Mouse (Mus musculus) MEL (cell line): ENCODE measurements around the gene Lrrn4cl. TPM values are rescaled to one million over a fixed set of nuclear protein-coding genes. Genes with fewer than 3 reads are reported as not detected.

ENCODE experiments used
- DNase-seq: peaks from one replicate; pipeline ENCODE4 v3.0.0; 2011; ENCODE audit warnings: low read depth, low spot score
- H3K27ac ChIP-seq: 2 replicates; pipeline ENCODE4 v1.5.1; 2012; ENCODE audit warnings: low read depth, mild to moderate bottlenecking, control low read depth, low read length, moderate library complexity; ENCODE audit not compliant: control insufficient read depth
- H3K27me3 ChIP-seq, 2 experiments: fragments of 150-350 bp in 1 of 2; sonication (generic) in 1 of 2; 2 replicates each; pipeline ENCODE4 v1.6.1; 2012; ENCODE audit warnings: low read length in 2 of 2, mild to moderate bottlenecking in 2 of 2, improper control_type of control experiment in 1 of 2, moderate library complexity in 1 of 2; ENCODE audit not compliant: insufficient read depth in 2 of 2, control insufficient read depth in 1 of 2
- H3K36me3 ChIP-seq, 2 experiments: 2 replicates each; pipeline ENCODE4 v1.6.1; 2012 to 2014; ENCODE audit warnings: low read length in 2 of 2, improper control_type of control experiment in 1 of 2, inconsistent platforms in 1 of 2, mild to moderate bottlenecking in 1 of 2; ENCODE audit not compliant: insufficient read depth in 2 of 2, control insufficient read depth in 1 of 2
- H3K4me1 ChIP-seq, 2 experiments: fragments of 150-350 bp in 1 of 2; sonication (generic) in 1 of 2; 2 replicates each; pipeline ENCODE4 v1.6.1; 2012; ENCODE audit warnings: low read length in 2 of 2, improper control_type of control experiment in 1 of 2, mild to moderate bottlenecking in 1 of 2; ENCODE audit not compliant: insufficient read depth in 2 of 2, control insufficient read depth in 1 of 2
- H3K4me3 ChIP-seq, 2 experiments: fragments of 150-350 bp in 1 of 2; sonication (generic) in 1 of 2; 2 replicates each; pipeline ENCODE4 v1.5.1; 2012; ENCODE audit warnings: low read depth in 2 of 2, low read length in 2 of 2, mild to moderate bottlenecking in 2 of 2, moderate library complexity in 2 of 2, control low read depth in 1 of 2, improper control_type of control experiment in 1 of 2; ENCODE audit not compliant: control insufficient read depth in 1 of 2, insufficient read depth in 1 of 2
- H3K79me2 ChIP-seq: 2 replicates; pipeline ENCODE4 v1.6.1; 2012; ENCODE audit warnings: mild to moderate bottlenecking, low read length, moderate library complexity; ENCODE audit not compliant: control insufficient read depth, poor library complexity, insufficient read depth
- H3K9ac ChIP-seq: 2 replicates; pipeline ENCODE4 v1.6.1; 2012; ENCODE audit warnings: low read depth, mild to moderate bottlenecking, control low read depth, low read length, moderate library complexity; ENCODE audit not compliant: control insufficient read depth, poor library complexity, severe bottlenecking
- H3K9me3 ChIP-seq: fragments of 150-350 bp; sonication (generic); replicated peaks from 2 replicates; pipeline ENCODE4 v1.6.1; 2012; ENCODE audit warnings: mild to moderate bottlenecking, low read length, improper control_type of control experiment, moderate library complexity; ENCODE audit not compliant: insufficient read depth
- CHD1 ChIP-seq: IDR thresholded peaks from 2 replicates; pipeline ENCODE4 v1.6.1; 2012; ENCODE audit warnings: low read depth, mild to moderate bottlenecking, inconsistent platforms, low read length, improper control_type of control experiment
- E2F4 ChIP-seq: IDR thresholded peaks from 2 replicates; pipeline ENCODE4 v1.6.1; 2011; ENCODE audit warnings: low read depth, low read length, improper control_type of control experiment, borderline replicate concordance
- ELF1 ChIP-seq: IDR thresholded peaks from 2 replicates; pipeline ENCODE4 v1.6.1; 2014; ENCODE audit warnings: low read depth, mild to moderate bottlenecking, inconsistent platforms, low read length, improper control_type of control experiment, moderate library complexity
- EP300 ChIP-seq, 2 experiments: IDR thresholded peaks; 2 replicates each; pipeline ENCODE4 v1.6.1; 2011; ENCODE audit warnings: improper control_type of control experiment in 2 of 2, low read length in 2 of 2, low read depth in 1 of 2, mild to moderate bottlenecking in 1 of 2
- ETS1 ChIP-seq: IDR thresholded peaks from 2 replicates; pipeline ENCODE4 v1.6.1; 2012; ENCODE audit warnings: low read depth, mild to moderate bottlenecking, inconsistent platforms, low read length, improper control_type of control experiment, moderate library complexity
- GABPA ChIP-seq: IDR thresholded peaks from 2 replicates; pipeline ENCODE4 v1.6.1; 2012; ENCODE audit warnings: low read depth, mild to moderate bottlenecking, inconsistent platforms, low read length, improper control_type of control experiment, moderate library complexity
- HCFC1 ChIP-seq: IDR thresholded peaks from 2 replicates; pipeline ENCODE4 v1.6.1; 2012; ENCODE audit warnings: low read depth, mild to moderate bottlenecking, inconsistent platforms, low read length, improper control_type of control experiment, moderate library complexity
- JUND ChIP-seq: IDR thresholded peaks from 2 replicates; pipeline ENCODE4 v1.6.1; 2011; ENCODE audit warnings: low read depth, mild to moderate bottlenecking, improper control_type of control experiment, low read length
- MAFK ChIP-seq: IDR thresholded peaks from 2 replicates; pipeline ENCODE4 v1.6.1; 2011; ENCODE audit warnings: low read depth, mild to moderate bottlenecking, low read length, improper control_type of control experiment, borderline replicate concordance
- MAZ ChIP-seq: IDR thresholded peaks from 2 replicates; pipeline ENCODE4 v1.6.1; 2012; ENCODE audit warnings: low read depth, mild to moderate bottlenecking, inconsistent platforms, low read length, improper control_type of control experiment
- MEF2A ChIP-seq: IDR thresholded peaks from 2 replicates; pipeline ENCODE4 v1.6.1; 2014; ENCODE audit warnings: low read depth, mild to moderate bottlenecking, inconsistent platforms, low read length, improper control_type of control experiment; ENCODE audit not compliant: poor library complexity, insufficient replicate concordance, severe bottlenecking; ENCODE audit errors: extremely low read depth
- MXI1 ChIP-seq: IDR thresholded peaks from 2 replicates; pipeline ENCODE4 v1.6.1; 2011; ENCODE audit warnings: mild to moderate bottlenecking, low read depth, low read length, improper control_type of control experiment
- MYB ChIP-seq: IDR thresholded peaks from 2 replicates; pipeline ENCODE4 v1.6.1; 2011; ENCODE audit warnings: mild to moderate bottlenecking, low read depth, low read length, improper control_type of control experiment
- NELFE ChIP-seq: IDR thresholded peaks from 2 replicates; pipeline ENCODE4 v1.6.1; 2011; ENCODE audit warnings: low read depth, low read length, improper control_type of control experiment
- NRF1 ChIP-seq: IDR thresholded peaks from 2 replicates; pipeline ENCODE4 v1.6.1; 2014; ENCODE audit warnings: low read depth, mild to moderate bottlenecking, inconsistent platforms, low read length, improper control_type of control experiment, moderate library complexity; ENCODE audit not compliant: poor library complexity, insufficient read depth, severe bottlenecking
- POLR2A ChIP-seq, 2 experiments: IDR thresholded peaks; 2 replicates each; pipeline ENCODE4 v1.6.1; 2011 to 2012; ENCODE audit warnings: low read length in 2 of 2, mild to moderate bottlenecking in 2 of 2, control low read depth in 1 of 2, improper control_type of control experiment in 1 of 2, low read depth in 1 of 2, moderate library complexity in 1 of 2; ENCODE audit not compliant: control insufficient read depth in 1 of 2, insufficient read depth in 1 of 2, poor library complexity in 1 of 2
- POLR2AphosphoS5 ChIP-seq: IDR thresholded peaks from 2 replicates; pipeline ENCODE4 v1.6.1; 2012; ENCODE audit warnings: low read depth, borderline replicate concordance, mild to moderate bottlenecking, inconsistent platforms, low read length, moderate library complexity, mixed read lengths
- RAD21 ChIP-seq: IDR thresholded peaks from 2 replicates; pipeline ENCODE4 v1.6.1; 2011; ENCODE audit warnings: mild to moderate bottlenecking, low read depth, low read length, improper control_type of control experiment
- RCOR1 ChIP-seq: IDR thresholded peaks from 2 replicates; pipeline ENCODE4 v1.6.1; 2012; ENCODE audit warnings: low read depth, mild to moderate bottlenecking, inconsistent platforms, low read length, improper control_type of control experiment
- SIN3A ChIP-seq: IDR thresholded peaks from 2 replicates; pipeline ENCODE4 v1.6.1; 2012; ENCODE audit warnings: low read length, improper control_type of control experiment, inconsistent platforms
- SMC3 ChIP-seq: IDR thresholded peaks from 2 replicates; pipeline ENCODE4 v1.6.1; 2011; ENCODE audit warnings: low read depth, low read length, improper control_type of control experiment
- TAL1 ChIP-seq: IDR thresholded peaks from 2 replicates; pipeline ENCODE4 v1.6.1; 2012; ENCODE audit warnings: mild to moderate bottlenecking, inconsistent platforms, low read length, moderate library complexity, mixed read lengths
- TCF12 ChIP-seq: IDR thresholded peaks from 2 replicates; pipeline ENCODE4 v1.6.1; 2014; ENCODE audit warnings: low read depth, mild to moderate bottlenecking, inconsistent platforms, low read length, improper control_type of control experiment, moderate library complexity
- USF2 ChIP-seq, 2 experiments: IDR thresholded peaks; 2 replicates each; pipeline ENCODE4 v1.6.1; 2011 to 2012; ENCODE audit warnings: improper control_type of control experiment in 2 of 2, low read length in 2 of 2, borderline replicate concordance in 1 of 2, inconsistent platforms in 1 of 2, low read depth in 1 of 2, mild to moderate bottlenecking in 1 of 2; ENCODE audit not compliant: insufficient read depth in 1 of 2
- ZC3H11A ChIP-seq: IDR thresholded peaks from 2 replicates; pipeline ENCODE4 v1.6.1; 2012; ENCODE audit warnings: low read depth, mild to moderate bottlenecking, inconsistent platforms, low read length, improper control_type of control experiment
- ZKSCAN1 ChIP-seq: IDR thresholded peaks from 2 replicates; pipeline ENCODE4 v1.6.1; 2012; ENCODE audit warnings: low read depth, mild to moderate bottlenecking, inconsistent platforms, low read length, improper control_type of control experiment, moderate library complexity
- ZMIZ1 ChIP-seq: IDR thresholded peaks from 2 replicates; pipeline ENCODE4 v1.6.1; 2012; ENCODE audit warnings: low read depth, mild to moderate bottlenecking, inconsistent platforms, low read length, improper control_type of control experiment, moderate library complexity
- ZNF384 ChIP-seq: IDR thresholded peaks from 2 replicates; pipeline ENCODE4 v1.6.1; 2012; ENCODE audit warnings: low read depth, mild to moderate bottlenecking, inconsistent platforms, low read length, improper control_type of control experiment
- polyA plus RNA-seq, 2 experiments: library from polyadenylated mRNA; stranded (reverse) in 1 of 2; unstranded in 1 of 2; fragments of >175 nt in 1 of 2; fragments of >200 nt in 1 of 2; gene quantifications; 2 replicates each; pipeline versions ENCODE4 v1.2.1 to v1.2.4; 2012; ENCODE audit warnings: low replicate concordance in 2 of 2, low read depth in 1 of 2; ENCODE audit not compliant: insufficient read length in 2 of 2, insufficient read depth in 1 of 2, missing spikeins in 1 of 2
- total RNA-seq: library from RNA; depleted of rRNA; stranded (reverse); fragments of 300-350 nt; gene quantifications from 2 replicates; pipeline ENCODE4 v1.2.3, GENCODE M21; 2012

Gene Lrrn4cl
- total and polyA plus RNA-seq, 3 experiments, result 0.15 to 0.54 TPM; not detected in 1

GRCm38 (mm10) chr19:8875031-8875430 lies 24.5 kb downstream of the Lrrn4cl start:
- Histone ChIP-seq H3K27ac (no peak overlapping the region; the same call in 1 of the 2 replicates), H3K4me1 (peaks cover 10 to 21% of the 10 kb centered on the region in 2 experiments; a peak in 3 of 4 replicates), H3K4me3 (no peak overlapping the region), H3K79me2 (peaks cover 15% of the 10 kb centered on the region), H3K9ac (no peak overlapping the region), H3K27me3 (no peaks in the 10 kb centered on the region), H3K36me3 (peaks cover 8 to 31% of the 10 kb centered on the region in 2 experiments), H3K9me3 (no peaks in the 10 kb centered on the region)
- no peak for DNase-seq
- TF ChIP-seq TCF12 (no peak), E2F4 (no peak), CHD1 (no peak), ZNF384 (no peak), MYB (no peak), USF2 (IDR thresholded peaks at IDR 0.05; ENCODE audit: borderline replicate concordance in 1 of 2, insufficient read depth in 1 of 2, low read depth in 1 of 2, low read length in 2 of 2) (no peak), POLR2A (IDR thresholded peaks at IDR 0.05; ENCODE audit: control insufficient read depth in 1 of 2, insufficient read depth in 1 of 2, low read depth in 1 of 2, low read length in 2 of 2, poor library complexity in 1 of 2) (no peak), MAFK (no peak), ELF1 (no peak), EP300 (IDR thresholded peaks at IDR 0.05; ENCODE audit: low read depth in 1 of 2, low read length in 2 of 2) (no peak), POLR2AphosphoS5 (no peak), SIN3A (no peak), GABPA (no peak), MEF2A (no peak), NRF1 (no peak), ZKSCAN1 (no peak)
- TF ChIP-seq, all 39 proteins: peak for 0

GRCm38 (mm10) chr19:8880311-8881033 lies 29.9 kb downstream of the Lrrn4cl start, which contains the start of gene Uqcc3:
Uqcc3 (minus strand) TSS chr19:8880923.
- H3K9ac ChIP-seq, result peak within 1 kb of the TSS; percentile 79
- H3K9me3 ChIP-seq, result no peaks in the 10 kb centered on the region
- peaks cover 0 to 6% of the 10 kb centered on the region in 2 experiments for H3K36me3 ChIP-seq
- peak; percentile 95 for DNase-seq
- H3K79me2 ChIP-seq, result peaks cover 7% of the 10 kb centered on the region
- H3K4me1 ChIP-seq, result 0 out of 4 replicates have a peak, but pooled peaks cover 0 to 2% of the 10 kb centered on the region in 2 experiments
- H3K27me3 ChIP-seq, result no peaks in the 10 kb centered on the region
- peak within 1 kb of the TSS; percentile 77 to 82 for H3K4me3 ChIP-seq
- H3K27ac ChIP-seq, result peak within 1 kb of the TSS; percentile 51
- TF ChIP-seq JUND, result no peak
- TF ChIP-seq SMC3, result no peak
- peak; percentile 79; the same call in 1 of the 2 replicates for TF ChIP-seq ZMIZ1
- TF ChIP-seq E2F4, result no peak
- peak; percentile 100 for TF ChIP-seq SIN3A
- TF ChIP-seq MAZ, result peak; percentile 95
- no peak for TF ChIP-seq RAD21
- TF ChIP-seq TAL1, result no peak
- no peak; the same call in 1 of the 2 replicates for TF ChIP-seq MAFK
- peak; percentile 89 for TF ChIP-seq NELFE
- no peak for TF ChIP-seq POLR2AphosphoS5
- peak; percentile 81 for TF ChIP-seq ETS1
- TF ChIP-seq TCF12, result peak; percentile 80
- peak; percentile 71 for TF ChIP-seq ELF1
- no peak for TF ChIP-seq MYB
- TF ChIP-seq CHD1, result peak; percentile 50; the same call in 1 of the 2 replicates
- peak; percentile 100 for TF ChIP-seq MXI1
- TF ChIP-seq HCFC1, result peak; percentile 92
- no peak for TF ChIP-seq ZC3H11A
- TF ChIP-seq RCOR1, result peak; percentile 14; the same call in 1 of the 2 replicates
- no peak; a peak in 2 of 4 replicates for TF ChIP-seq EP300 (IDR thresholded peaks at IDR 0.05; ENCODE audit: low read depth in 1 of 2, low read length in 2 of 2)
- peak; percentile 70; the same call in 1 of the 2 replicates for TF ChIP-seq GABPA
